Mouse (Mus musculus) adrenal gland, postnatal 0 days (tissue): ENCODE measurements around the gene Gm21394. TPM values are rescaled to one million over a fixed set of nuclear protein-coding genes. Genes with fewer than 3 reads are reported as not detected.

Experiments used
- polyA plus RNA-seq: library from polyadenylated mRNA; unstranded; fragments of >200 nt; fragmentation: Nextera tagmentation; extraction: Ambion mirVana; gene quantifications from 2 replicates; pipeline ENCODE4 v1.2.1, GENCODE M21; 2015

Gene Gm21394
- polyA plus RNA-seq, result not detected in 2 replicates

GRCm38 (mm10) chrY:84564807-84565206 is at the start of gene Gm21394:
Gene Gm21394 (minus strand): TSS chrY:84564907.

Other genes starting within 250 kb of the Gm21394 start
- not detected in 2 replicates for gene Gm21409, start 181.8 kb upstream of the Gm21394 start, polyA plus RNA-seq